Mouse (Mus musculus) macrophage (primary cell): ENCODE data around the gene Tcf7l2. TPM values are rescaled to one million over a fixed set of nuclear protein-coding genes. Genes with fewer than 3 reads are reported as not detected.

ENCODE experiments used
- H3K27ac ChIP-seq: fragments of 350-480 bp; formaldehyde crosslinking; 2 replicates; pipeline ENCODE4 v1.9.0; 2021
- H3K36me3 ChIP-seq: fragments of 350-480 bp; formaldehyde crosslinking; 2 replicates; pipeline ENCODE4 v1.9.0; 2021; ENCODE audit errors: inconsistent target
- H3K4me3 ChIP-seq: fragments of 350-480 bp; formaldehyde crosslinking; 2 replicates; pipeline ENCODE4 v1.9.0; 2021; ENCODE audit errors: inconsistent target
- H3K79me2 ChIP-seq: fragments of 350-480 bp; formaldehyde crosslinking; 2 replicates; pipeline ENCODE4 v1.9.0; 2021; ENCODE audit errors: inconsistent target
- WGBS: methylation state at CpG from one replicate; pipeline ENCODE4 v1.1.7; 2026; ENCODE audit warnings: inconsistent platforms; ENCODE audit not compliant: missing documents; 5-methylcytosine and 5-hydroxymethylcytosine counted together
- polyA plus RNA-seq: library from polyadenylated mRNA; stranded (reverse); fragments of 250-400 nt; gene quantifications from 3 replicates; pipeline ENCODE4 v1.2.4, GENCODE M21; 2018; ENCODE audit warnings: inconsistent platforms

Tcf7l2 gene
- polyA plus RNA-seq, 1 experiment from 2014 or later: 16.3 TPM

- WGBS: 91% methylated on average over 7 of the region's 7 CpGs
- no peaks in the 10 kb centered on the region for H3K79me2 ChIP-seq
- H3K4me3 ChIP-seq: no peak overlapping the region
- no peaks in the 10 kb centered on the region for H3K36me3 ChIP-seq
- H3K27ac ChIP-seq: no peak overlapping the region
These were observed 192.5 kb downstream of the Tcf7l2 start for GRCm38 (mm10) chr19:55933947-55934729.

GRCm38 (mm10) chr19:55934730-55935003 is 193.0 kb downstream of the Tcf7l2 start:
- H3K36me3 ChIP-seq: no peaks in the 10 kb centered on the region
- WGBS: 92% methylated on average over 3 of the region's 3 CpGs
- no peak overlapping the region for H3K4me3 ChIP-seq
- no peaks in the 10 kb centered on the region for H3K79me2 ChIP-seq
- H3K27ac ChIP-seq: no peak overlapping the region

GRCm38 (mm10) chr19:55937026-55937425 is 195.4 kb downstream of the Tcf7l2 start:
- Histone ChIP-seq H3K36me3 (no peaks in the 10 kb centered on the region), H3K79me2 (no peaks in the 10 kb centered on the region), H3K4me3 (no peak overlapping the region), H3K27ac (no peak overlapping the region)
- 77% methylated on average over 3 of the region's 3 CpGs for WGBS

- no peaks in the 10 kb centered on the region for H3K36me3 ChIP-seq
- 91% methylated on average over 21 of the region's 21 CpGs for WGBS
- no peaks in the 10 kb centered on the region for H3K79me2 ChIP-seq
- H3K27ac ChIP-seq: no peak overlapping the region
- no peak overlapping the region for H3K4me3 ChIP-seq
These were observed 196.8 kb downstream of the Tcf7l2 start for GRCm38 (mm10) chr19:55938254-55939046.

- Histone ChIP-seq H3K36me3 (no peaks in the 10 kb centered on the region), H3K79me2 (no peaks in the 10 kb centered on the region), H3K4me3 (no peak overlapping the region), H3K27ac (no peak overlapping the region)
- 88% methylated on average over 5 of the region's 5 CpGs for WGBS
These were observed 197.5 kb downstream of the Tcf7l2 start for GRCm38 (mm10) chr19:55939090-55939489.

GRCm38 (mm10) chr19:55939719-55940118 is 198.1 kb downstream of the Tcf7l2 start:
- Histone ChIP-seq H3K79me2 (no peaks in the 10 kb centered on the region), H3K36me3 (no peaks in the 10 kb centered on the region), H3K4me3 (no peak overlapping the region), H3K27ac (no peak overlapping the region)
- 87% methylated on average over 4 of the region's 4 CpGs for WGBS

GRCm38 (mm10) chr19:55940538-55941252 is 199.1 kb downstream of the Tcf7l2 start:
- no peaks in the 10 kb centered on the region for H3K36me3 ChIP-seq
- no peak overlapping the region for H3K27ac ChIP-seq
- no peaks in the 10 kb centered on the region for H3K79me2 ChIP-seq
- no peak overlapping the region for H3K4me3 ChIP-seq
- WGBS: 89% methylated on average over 11 of the region's 11 CpGs

- Histone ChIP-seq H3K27ac (no peak overlapping the region), H3K4me3 (no peak overlapping the region), H3K79me2 (no peaks in the 10 kb centered on the region), H3K36me3 (no peaks in the 10 kb centered on the region)
- 90% methylated on average over 16 of the region's 16 CpGs for WGBS
These were observed 199.9 kb downstream of the Tcf7l2 start for GRCm38 (mm10) chr19:55941253-55942125.

GRCm38 (mm10) chr19:55951397-55951796 is 209.8 kb downstream of the Tcf7l2 start:
- no peak overlapping the region for H3K4me3 ChIP-seq
- no peaks in the 10 kb centered on the region for H3K79me2 ChIP-seq
- no peaks in the 10 kb centered on the region for H3K36me3 ChIP-seq
- H3K27ac ChIP-seq: no peak overlapping the region
- WGBS: 91% methylated on average over 5 of the region's 5 CpGs

- H3K27ac ChIP-seq: no peak overlapping the region
- no peaks in the 10 kb centered on the region for H3K79me2 ChIP-seq
- 90% methylated on average over 3 of the region's 3 CpGs for WGBS
- H3K4me3 ChIP-seq: no peak overlapping the region
- no peaks in the 10 kb centered on the region for H3K36me3 ChIP-seq
These were observed 211.6 kb downstream of the Tcf7l2 start for GRCm38 (mm10) chr19:55953207-55953606.

- WGBS: 79% methylated on average over 3 of the region's 3 CpGs
- no peaks in the 10 kb centered on the region for H3K79me2 ChIP-seq
- no peak overlapping the region for H3K27ac ChIP-seq
- no peak overlapping the region for H3K4me3 ChIP-seq
- no peaks in the 10 kb centered on the region for H3K36me3 ChIP-seq
These were observed 213.5 kb downstream of the Tcf7l2 start for GRCm38 (mm10) chr19:55955126-55955525.

GRCm38 (mm10) chr19:55956745-55957144 is 215.1 kb downstream of the Tcf7l2 start:
- Histone ChIP-seq H3K36me3 (no peaks in the 10 kb centered on the region), H3K79me2 (no peaks in the 10 kb centered on the region), H3K4me3 (no peak overlapping the region), H3K27ac (no peak overlapping the region)
- WGBS: 95% methylated on average over 6 of the region's 6 CpGs

- H3K36me3 ChIP-seq: no peaks in the 10 kb centered on the region
- no peak overlapping the region for H3K27ac ChIP-seq
- WGBS: 97% methylated on average over 3 of the region's 3 CpGs
- no peaks in the 10 kb centered on the region for H3K79me2 ChIP-seq
- H3K4me3 ChIP-seq: no peak overlapping the region
These were observed 222.8 kb downstream of the Tcf7l2 start for GRCm38 (mm10) chr19:55964421-55964820.

GRCm38 (mm10) chr19:55966066-55966465 is 224.4 kb downstream of the Tcf7l2 start:
- Histone ChIP-seq H3K27ac (no peak overlapping the region), H3K36me3 (no peaks in the 10 kb centered on the region), H3K79me2 (no peaks in the 10 kb centered on the region), H3K4me3 (no peak overlapping the region)
- 75% methylated on average over 5 of the region's 7 CpGs for WGBS
